Mouse (Mus musculus) myocyte (in vitro differentiated cells): ENCODE results near the gene Eif2b5. TPM values are rescaled to one million over a fixed set of nuclear protein-coding genes. Genes with fewer than 3 reads are reported as not detected.

Source experiments
- H3K27me3 ChIP-seq: one replicate; pipeline ENCODE4 v1.6.1; 2011; ENCODE audit not compliant: control insufficient read depth, insufficient read depth, insufficient read length
- H3K36me3 ChIP-seq: one replicate; pipeline ENCODE4 v1.6.1; 2011; ENCODE audit not compliant: control insufficient read depth, insufficient read depth
- H3K4me2 ChIP-seq: one replicate; pipeline ENCODE4 v1.6.1; 2011; ENCODE audit warnings: low read depth, control low read depth
- H3K4me3 ChIP-seq: one replicate; pipeline ENCODE4 v1.5.1; 2011; ENCODE audit warnings: mild to moderate bottlenecking, control low read depth, moderate library complexity
- H3K79me2 ChIP-seq: one replicate; pipeline ENCODE4 v1.6.1; 2011; ENCODE audit not compliant: control insufficient read depth, insufficient read depth
- H3ac ChIP-seq: one replicate; pipeline ENCODE4 v1.6.1; 2011; ENCODE audit not compliant: control insufficient read depth, insufficient read length
- CEBPB ChIP-seq: IDR thresholded peaks from 2 replicates; pipeline ENCODE4 v1.6.1; 2011; ENCODE audit warnings: mild to moderate bottlenecking, moderate library complexity; ENCODE audit not compliant: poor library complexity, insufficient read depth, severe bottlenecking
- E2F4 ChIP-seq: IDR thresholded peaks from one replicate; pipeline ENCODE4 v1.6.1; 2011; ENCODE audit warnings: mild to moderate bottlenecking, control low read depth, moderate library complexity; ENCODE audit not compliant: insufficient read depth
- MAX ChIP-seq: IDR thresholded peaks from one replicate; pipeline ENCODE4 v1.6.1; 2011; ENCODE audit warnings: low read depth, mild to moderate bottlenecking, control low read depth
- MYOD1 ChIP-seq, 3 experiments: IDR thresholded peaks; one replicate each; pipeline ENCODE4 v1.6.1; 2011; ENCODE audit warnings: control low read depth in 2 of 3, low read depth in 2 of 3, mild to moderate bottlenecking in 2 of 3, moderate library complexity in 1 of 3; ENCODE audit not compliant: insufficient read length in 2 of 3, control insufficient read depth in 1 of 3
- MYOG ChIP-seq, 3 experiments: IDR thresholded peaks; one replicate each; pipeline ENCODE4 v1.6.1; 2011; ENCODE audit warnings: control low read depth in 2 of 3, low read depth in 2 of 3, mild to moderate bottlenecking in 2 of 3; ENCODE audit not compliant: insufficient read length in 2 of 3, control insufficient read depth in 1 of 3, insufficient read depth in 1 of 3
- POLR2A ChIP-seq: IDR thresholded peaks from one replicate; pipeline ENCODE4 v1.6.1; 2011; ENCODE audit warnings: low read depth, mild to moderate bottlenecking, control low read depth, moderate library complexity; ENCODE audit not compliant: insufficient read length
- POLR2AphosphoS2 ChIP-seq: IDR thresholded peaks from one replicate; pipeline ENCODE4 v1.6.1; 2011; ENCODE audit warnings: low read depth, control low read depth; ENCODE audit not compliant: insufficient read length
- REST ChIP-seq: IDR thresholded peaks from one replicate; pipeline ENCODE4 v1.6.1; 2011; ENCODE audit warnings: mild to moderate bottlenecking, control low read depth, moderate library complexity; ENCODE audit not compliant: insufficient read depth, insufficient read length
- SRF ChIP-seq: IDR thresholded peaks from one replicate; pipeline ENCODE4 v1.6.1; 2011; ENCODE audit warnings: low read depth; ENCODE audit not compliant: control insufficient read depth, insufficient read length
- TCF12 ChIP-seq: IDR thresholded peaks from one replicate; pipeline ENCODE4 v1.6.1; 2011; ENCODE audit warnings: mild to moderate bottlenecking, control low read depth; ENCODE audit not compliant: poor library complexity, insufficient read depth, severe bottlenecking
- TCF3 ChIP-seq: IDR thresholded peaks from one replicate; pipeline ENCODE4 v1.6.1; 2011; ENCODE audit warnings: low read depth, control low read depth; ENCODE audit not compliant: insufficient read length
- USF1 ChIP-seq: IDR thresholded peaks from one replicate; pipeline ENCODE4 v1.6.1; 2011; ENCODE audit warnings: low read depth, mild to moderate bottlenecking, control low read depth, moderate library complexity
- polyA plus RNA-seq: library from polyadenylated mRNA; unstranded; fragments of >200 nt; fragmentation: generic; extraction: Trizol; gene quantifications from one replicate; pipeline ENCODE4 v1.2.1, GENCODE M21; 2012; ENCODE audit warnings: missing spikeins

Gene Eif2b5
- polyA plus RNA-seq, 1 experiment = 94.7 TPM

GRCm38 (mm10) chr16:20489233-20489632, 9.4 kb upstream of the Eif2b5 start:
- no peaks in the 10 kb centered on the region for H3K27me3 ChIP-seq
- H3K4me3 ChIP-seq = no peak overlapping the region
- no peak overlapping the region for H3ac ChIP-seq
- H3K4me2 ChIP-seq = no peak overlapping the region
- H3K36me3 ChIP-seq = no peaks in the 10 kb centered on the region
- TF ChIP-seq POLR2AphosphoS2 (no peak), MYOD1 (IDR thresholded peaks at IDR 0.05; ENCODE audit: control insufficient read depth in 1 of 3, insufficient read length in 2 of 3, low read depth in 2 of 3) (no peak), TCF12 (no peak), USF1 (no peak), E2F4 (no peak), REST (no peak), MAX (no peak), CEBPB (no peak), SRF (no peak), TCF3 (no peak), POLR2A (no peak), MYOG (IDR thresholded peaks at IDR 0.05; ENCODE audit: control insufficient read depth in 1 of 3, insufficient read depth in 1 of 3, insufficient read length in 2 of 3, low read depth in 2 of 3) (no peak)
- no peaks in the 10 kb centered on the region for H3K79me2 ChIP-seq

- Histone ChIP-seq H3K4me3 (no peak overlapping the region), H3K27me3 (no peaks in the 10 kb centered on the region), H3K4me2 (no peak overlapping the region), H3K79me2 (no peaks in the 10 kb centered on the region), H3ac (no peak overlapping the region), H3K36me3 (no peaks in the 10 kb centered on the region)
- no peak for TF ChIP-seq POLR2A
- no peak for TF ChIP-seq CEBPB
- TF ChIP-seq TCF12 = no peak
- TF ChIP-seq E2F4 = no peak
- no peak for TF ChIP-seq MYOG (IDR thresholded peaks at IDR 0.05; ENCODE audit: control insufficient read depth in 1 of 3, insufficient read depth in 1 of 3, insufficient read length in 2 of 3, low read depth in 2 of 3)
- TF ChIP-seq TCF3 = no peak
- no peak for TF ChIP-seq MYOD1 (IDR thresholded peaks at IDR 0.05; ENCODE audit: control insufficient read depth in 1 of 3, insufficient read length in 2 of 3, low read depth in 2 of 3)
- no peak for TF ChIP-seq SRF
- TF ChIP-seq REST = no peak
- no peak for TF ChIP-seq MAX
- no peak for TF ChIP-seq USF1
- no peak for TF ChIP-seq POLR2AphosphoS2
Observed at GRCm38 (mm10) chr16:20490581-20490980, 8.0 kb upstream of the Eif2b5 start.

- Histone ChIP-seq H3K4me2 (no peak overlapping the region), H3K4me3 (no peak overlapping the region), H3K27me3 (no peaks in the 10 kb centered on the region), H3K36me3 (no peaks in the 10 kb centered on the region), H3K79me2 (no peaks in the 10 kb centered on the region), H3ac (no peak overlapping the region)
- no peak for TF ChIP-seq SRF
- no peak for TF ChIP-seq MYOD1 (IDR thresholded peaks at IDR 0.05; ENCODE audit: control insufficient read depth in 1 of 3, insufficient read length in 2 of 3, low read depth in 2 of 3)
- no peak for TF ChIP-seq POLR2A
- no peak for TF ChIP-seq MYOG (IDR thresholded peaks at IDR 0.05; ENCODE audit: control insufficient read depth in 1 of 3, insufficient read depth in 1 of 3, insufficient read length in 2 of 3, low read depth in 2 of 3)
- no peak for TF ChIP-seq CEBPB
- TF ChIP-seq POLR2AphosphoS2 = no peak
- TF ChIP-seq USF1 = no peak
- TF ChIP-seq TCF12 = no peak
- TF ChIP-seq TCF3 = no peak
- no peak for TF ChIP-seq REST
- no peak for TF ChIP-seq MAX
- no peak for TF ChIP-seq E2F4
Observed at GRCm38 (mm10) chr16:20491301-20491700, 7.3 kb upstream of the Eif2b5 start.

DNA sequence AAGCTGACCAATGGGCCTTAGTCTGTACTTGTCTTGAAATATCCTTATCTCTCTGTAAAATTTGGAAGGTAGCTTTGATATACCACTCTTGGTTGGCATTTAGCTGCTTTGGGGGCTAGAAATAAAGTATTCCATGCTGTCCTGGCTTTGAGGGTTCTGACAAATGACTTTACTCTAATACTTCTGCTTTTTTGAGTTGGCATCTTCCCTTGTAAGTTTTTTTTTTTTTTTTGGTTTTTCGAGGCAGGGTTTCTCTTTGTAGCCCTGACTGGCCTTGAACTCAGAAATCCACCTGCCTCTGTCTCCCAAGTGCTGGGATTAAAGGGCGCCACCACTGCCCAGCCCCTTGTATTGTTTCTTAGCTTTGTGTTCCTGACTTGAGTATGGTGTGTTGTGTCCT, 5.2 kb upstream of the Eif2b5 start:
- Histone ChIP-seq H3K36me3 (no peaks in the 10 kb centered on the region), H3ac (no peak overlapping the region), H3K4me3 (no peak overlapping the region), H3K79me2 (no peaks in the 10 kb centered on the region), H3K4me2 (no peak overlapping the region), H3K27me3 (no peaks in the 10 kb centered on the region)
- no peak for TF ChIP-seq REST
- TF ChIP-seq E2F4 = no peak
- no peak for TF ChIP-seq USF1
- TF ChIP-seq CEBPB = no peak
- no peak for TF ChIP-seq MYOD1 (IDR thresholded peaks at IDR 0.05; ENCODE audit: control insufficient read depth in 1 of 3, insufficient read length in 2 of 3, low read depth in 2 of 3)
- no peak for TF ChIP-seq POLR2A
